ENCODE assay signal across 23 mouse cellular contexts in genomic region chr6:39423130-39423551, GRCm38 (mm10). TPM values are rescaled to one million over a fixed set of nuclear protein-coding genes. Genes with fewer than 3 reads are reported as not detected.
DNase-seq lines count a peak whose midpoint lies in the region; ATAC-seq and TF ChIP-seq lines count a peak whose summit lies in the region.
"Had no signal": no experiment of that assay in that cellular context is flagged by ENCODE, and none has a peak within 500 bp of the region (broad histone marks: within the 10 kb centered on the region; RNA-seq: fewer than 3 reads in every experiment).

No protein-coding gene starts in this region.

- peak overlapping the region; percentile 1; the same call in 1 of the 2 replicates for H3K9ac ChIP-seq in ES-Bruce4 (ENCODE audit: low read depth, poor library complexity, severe bottlenecking)
- H3K9ac ChIP-seq in ES-E14 (ENCODE audit: insufficient read depth, low read depth, low read length, poor library complexity, severe bottlenecking), result no peak overlapping the region; the same call in 1 of the 2 replicates
- peak overlapping the region; percentile 47; the same call in 1 of the 2 replicates for H3K9ac ChIP-seq in liver, postnatal 0 days (replicated peaks)
- no peak overlapping the region for H3K9ac ChIP-seq in forebrain, embryonic 16.5 days (replicated peaks; ENCODE audit: low read depth, low read length)
- H3K9ac ChIP-seq: forebrain, embryonic 15.5 days; heart, embryonic 15.5 days; lung, embryonic 14.5 days; midbrain, embryonic 13.5 days; neural tube, embryonic 15.5 days had no signal

- no peak for TF ChIP-seq POLR2A in ES-Bruce4 (IDR thresholded peaks at IDR 0.05; ENCODE audit: insufficient read depth, low read length)

- no peak for DNase-seq in ES-E14 (ENCODE audit: low read depth, low spot score)
- DNase-seq in liver, postnatal 0 days, result no peak
- DNase-seq in embryo, embryonic 10.5 days (ENCODE audit: low spot score), result no peak
- no peak for DNase-seq in cerebellum, adult 9-10 months
- DNase-seq: cerebellum, postnatal 25 days; gastrocnemius, adult 2 months; heart, adult 11 months; kidney, adult 18-20 months; kidney, postnatal 14 days; lung, embryonic 14.5 days; lung, postnatal 4 days; retina, postnatal 1 day; thymus, adult 18-20 months had no signal

- H3K9me3 ChIP-seq in ES-Bruce4 (replicated peaks; ENCODE audit: control insufficient read depth, insufficient read depth, low read length, poor library complexity, severe bottlenecking), result no peaks in the 10 kb centered on the region
- H3K9me3 ChIP-seq in ES-E14 (ENCODE audit: control insufficient read depth, insufficient read depth, low read depth, low read length), result no peaks in the 10 kb centered on the region
- H3K9me3 ChIP-seq in liver, postnatal 0 days (ENCODE audit: low read length), result no peaks in the 10 kb centered on the region
- H3K9me3 ChIP-seq in forebrain, embryonic 16.5 days (ENCODE audit: control insufficient read depth, low read length), result no peaks in the 10 kb centered on the region
- H3K9me3 ChIP-seq: forebrain, embryonic 15.5 days; heart, embryonic 15.5 days; midbrain, embryonic 13.5 days; neural tube, embryonic 15.5 days had no signal

- H3K4me1 ChIP-seq in ES-Bruce4 (ENCODE audit: control insufficient read depth, insufficient read depth, low read length), result peaks cover 7% of the 10 kb centered on the region
- H3K4me1 ChIP-seq in ES-E14 (ENCODE audit: control insufficient read depth in 2 of 2, insufficient read depth in 2 of 2, low read length in 2 of 2, poor library complexity in 1 of 2), result peaks cover 3 to 12% of the 10 kb centered on the region in 2 experiments; a peak in 3 of 4 replicates
- H3K4me1 ChIP-seq in liver, postnatal 0 days (ENCODE audit: insufficient read depth), result peaks cover 33% of the 10 kb centered on the region
- H3K4me1 ChIP-seq in forebrain, embryonic 16.5 days (replicated peaks; ENCODE audit: control insufficient read depth, insufficient read depth, low read length), result peaks cover 3% of the 10 kb centered on the region

- WGBS in liver, postnatal 0 days (ENCODE audit: insufficient replicate concordance), result 53% methylated on average over 6 of the region's 6 CpGs
- WGBS in forebrain, embryonic 16.5 days, result 71% methylated on average over 6 of the region's 6 CpGs

- in situ Hi-C loops in ES-E14 (cut with MboI; ENCODE audit: low sequenced_read_pairs in 2 of 2, unreplicated experiment in 2 of 2), result no loop called here

- 0 out of 2 replicates have a peak, but pooled peaks cover 5% of the 10 kb centered on the region for H3K36me3 ChIP-seq in ES-Bruce4 (ENCODE audit: control insufficient read depth, insufficient read depth, low read length, poor library complexity, severe bottlenecking)
- no peaks in the 10 kb centered on the region; the same call in 1 of the 2 replicates for H3K36me3 ChIP-seq in ES-E14 (ENCODE audit: control insufficient read depth, insufficient read depth, low read length, poor library complexity, severe bottlenecking)
- H3K36me3 ChIP-seq in liver, postnatal 0 days (replicated peaks; ENCODE audit: insufficient read depth, low read length), result no peaks in the 10 kb centered on the region; the same call in 1 of the 2 replicates
- H3K36me3 ChIP-seq in forebrain, embryonic 16.5 days (ENCODE audit: control insufficient read depth, insufficient read depth), result no peaks in the 10 kb centered on the region
- H3K36me3 ChIP-seq: forebrain, embryonic 15.5 days; heart, embryonic 15.5 days; midbrain, embryonic 13.5 days; neural tube, embryonic 15.5 days had no signal

- no peaks in the 10 kb centered on the region for H3K27me3 ChIP-seq in ES-Bruce4 (ENCODE audit: control insufficient read depth, insufficient read depth, low read length, poor library complexity, severe bottlenecking)
- no peaks in the 10 kb centered on the region for H3K27me3 ChIP-seq in liver, postnatal 0 days (ENCODE audit: insufficient read depth, low read length)
- no peaks in the 10 kb centered on the region for H3K27me3 ChIP-seq in forebrain, embryonic 16.5 days (replicated peaks; ENCODE audit: control insufficient read depth, insufficient read depth, low read length)
- H3K27me3 ChIP-seq: forebrain, embryonic 15.5 days; neural tube, embryonic 15.5 days had no signal

- H3K4me2 ChIP-seq in liver, postnatal 0 days (ENCODE audit: low read depth, low read length), result peak overlapping the region; percentile 48
- no peak overlapping the region for H3K4me2 ChIP-seq in forebrain, embryonic 16.5 days (ENCODE audit: low read length)
- H3K4me2 ChIP-seq: forebrain, embryonic 15.5 days; heart, embryonic 15.5 days; lung, embryonic 14.5 days; midbrain, embryonic 13.5 days; neural tube, embryonic 15.5 days had no signal

- peak; percentile 23; the same call in 1 of the 2 replicates for ATAC-seq in erythroid progenitor cell, adult 5-6 weeks (replicated peaks; ENCODE audit: low FRiP score, poor library complexity, severe bottlenecking)
- no peak for ATAC-seq in liver, postnatal 0 days
- ATAC-seq in forebrain, embryonic 16.5 days, result no peak
- ATAC-seq: forebrain, embryonic 15.5 days; hindbrain, postnatal 0 days; midbrain, embryonic 13.5 days had no signal

- peak overlapping the region; percentile 82 for H3K27ac ChIP-seq in ES-Bruce4 (ENCODE audit: insufficient read depth, low read length)
- H3K27ac ChIP-seq in ES-E14 (ENCODE audit: insufficient read depth, low read depth, low read length, poor library complexity, severe bottlenecking), result peak overlapping the region; percentile 61
- peak overlapping the region; percentile 70 for H3K27ac ChIP-seq in liver, postnatal 0 days (ENCODE audit: low read depth)
- no peak overlapping the region for H3K27ac ChIP-seq in forebrain, embryonic 16.5 days (ENCODE audit: low read length)
- H3K27ac ChIP-seq: forebrain, embryonic 15.5 days; gastrocnemius, adult 2 months; heart, embryonic 15.5 days; hindbrain, postnatal 0 days; left cerebral cortex, adult 2 months; midbrain, embryonic 13.5 days; neural tube, embryonic 15.5 days had no signal

- H3K4me3 ChIP-seq in ES-Bruce4 (ENCODE audit: low read depth, low read length) (peak overlapping the region; percentile 29), ES-E14 (ENCODE audit: insufficient read depth in 1 of 2, low read depth in 1 of 2, low read length in 2 of 2, poor library complexity in 1 of 2, severe bottlenecking in 1 of 2) (peak overlapping the region in 1 of 2 experiments; percentile 9; a peak in 1 of 4 replicates)
- no peak overlapping the region for H3K4me3 ChIP-seq in liver, postnatal 0 days (ENCODE audit: low read depth, low read length)
- H3K4me3 ChIP-seq in forebrain, embryonic 16.5 days (replicated peaks; ENCODE audit: low read length), result no peak overlapping the region
- H3K4me3 ChIP-seq: forebrain, embryonic 15.5 days; gastrocnemius, adult 2 months; heart, embryonic 15.5 days; left cerebral cortex, adult 2 months; midbrain, embryonic 13.5 days; neural tube, embryonic 15.5 days had no signal

- no peak for TF ChIP-seq EP300 in ES-Bruce4 (IDR thresholded peaks at IDR 0.05; ENCODE audit: insufficient read depth, low read depth, low read length)
- TF ChIP-seq EP300 in liver, postnatal 0 days (IDR thresholded peaks at IDR 0.05; ENCODE audit: low read depth), result peak; percentile 54; the same call in 1 of the 2 replicates

- no peak for TF ChIP-seq CTCF in ES-Bruce4 (IDR thresholded peaks at IDR 0.05; ENCODE audit: low read depth, low read length)
- TF ChIP-seq CTCF in liver, postnatal 0 days (IDR thresholded peaks at IDR 0.05; ENCODE audit: low read depth), result no peak

TF ChIP-seq in ES-E14, 5 proteins besides CTCF, POLR2A, EP300 and RAD21:
- TF ChIP-seq CHD2 (IDR thresholded peaks at IDR 0.05; ENCODE audit: low read depth, low read length) (no peak), HCFC1 (IDR thresholded peaks at IDR 0.05; ENCODE audit: borderline replicate concordance, insufficient read depth, low read length) (no peak), ZC3H11A (IDR thresholded peaks at IDR 0.05; ENCODE audit: borderline replicate concordance, low read depth, low read length) (no peak), MAFK (IDR thresholded peaks at IDR 0.05; ENCODE audit: insufficient read depth, low read depth, low read length) (no peak), ZNF384 (IDR thresholded peaks at IDR 0.05; ENCODE audit: low read depth, low read length) (no peak)

RNA-seq across cellular contexts. Expression of gene Mkrn1, which starts 2.9 kb away (rescaled TPM):
- 350 and 361 TPM in 2 replicates for polyA plus RNA-seq in ES-Bruce4 (2011; ENCODE audit: insufficient read depth, insufficient read length, low read depth, missing spikeins)
- 652 and 719 TPM in 2 replicates for total RNA-seq in ES-E14 (2012; rRNA removed)
- total RNA-seq in erythroid progenitor cell, adult 5-6 weeks (2015; ENCODE audit: low replicate concordance), result 253 and 359 TPM in 2 replicates
- 284 and 418 TPM in 2 replicates for total RNA-seq in erythroid progenitor cell, adult 5-6 weeks (2017; ENCODE audit: low replicate concordance)
- polyA plus RNA-seq in liver, postnatal 0 days (2015; fragmentation: Nextera tagmentation; extraction: Ambion mirVana), result 154 and 170 TPM in 2 replicates
- polyA plus RNA-seq in forebrain, embryonic 16.5 days (2015; fragmentation: Nextera tagmentation; extraction: Ambion mirVana), result 240 and 244 TPM in 2 replicates

RNA-seq across cellular contexts. Expression of gene Rab19, which starts 42.2 kb away (rescaled TPM):
- polyA plus RNA-seq in ES-Bruce4 (2011; ENCODE audit: insufficient read depth, insufficient read length, low read depth, missing spikeins), result 0.90 and 1.3 TPM in 2 replicates
- total RNA-seq in ES-E14 (2012; rRNA removed), result 0.53 and 0.62 TPM in 2 replicates
- total RNA-seq in erythroid progenitor cell, adult 5-6 weeks (2015; ENCODE audit: low replicate concordance), result 2.5 TPM in 1 of 2 replicates, not detected in the other
- 0.68 and 1.3 TPM in 2 replicates for total RNA-seq in erythroid progenitor cell, adult 5-6 weeks (2017; ENCODE audit: low replicate concordance)
- polyA plus RNA-seq in liver, postnatal 0 days (2015; fragmentation: Nextera tagmentation; extraction: Ambion mirVana), result 0.95 and 1.1 TPM in 2 replicates
- polyA plus RNA-seq in forebrain, embryonic 16.5 days (2015; fragmentation: Nextera tagmentation; extraction: Ambion mirVana), result 0.20 and 0.30 TPM in 2 replicates
- total RNA-seq: layer of hippocampus, adult 8-10 months; left cerebral cortex, adult 2 months had no signal

RNA-seq across cellular contexts. Expression of gene Slc37a3, which starts 45.7 kb away (rescaled TPM):
- 49.6 and 52.7 TPM in 2 replicates for polyA plus RNA-seq in ES-Bruce4 (2011; ENCODE audit: insufficient read depth, insufficient read length, low read depth, missing spikeins)
- 45.2 and 66.4 TPM in 2 replicates for total RNA-seq in ES-E14 (2012; rRNA removed)
- total RNA-seq in erythroid progenitor cell, adult 5-6 weeks (2015; ENCODE audit: low replicate concordance), result 1.4 and 10.9 TPM in 2 replicates
- 0.83 and 2.3 TPM in 2 replicates for total RNA-seq in erythroid progenitor cell, adult 5-6 weeks (2017; ENCODE audit: low replicate concordance)
- polyA plus RNA-seq in liver, postnatal 0 days (2015; fragmentation: Nextera tagmentation; extraction: Ambion mirVana), result 13.9 and 16.0 TPM in 2 replicates
- 69.3 and 76.8 TPM in 2 replicates for polyA plus RNA-seq in forebrain, embryonic 16.5 days (2015; fragmentation: Nextera tagmentation; extraction: Ambion mirVana)

Comparison
In these comparisons a context has a peak if more than half of its experiments do, and no peak if none do; other contexts are left out.
1. H3K9ac ChIP-seq: peak in ES-Bruce4 (single experiment) and liver, postnatal 0 days (single experiment); none in ES-E14 (single experiment) and forebrain, embryonic 16.5 days (single experiment).